Mouse (Mus musculus) lung, embryonic 14.5 days (tissue): ENCODE data around the gene Tmem140. TPM values are rescaled to one million over a fixed set of nuclear protein-coding genes. Genes with fewer than 3 reads are reported as not detected.

ENCODE experiments used
- ATAC-seq: fragments of 200-750 bp; cut with Nextera tagmentation; 2 replicates; pipeline ENCODE4 v1.8.0; 2017; ENCODE audit warnings: mild to moderate bottlenecking, moderate TSS enrichment, moderate library complexity; ENCODE audit not compliant: insufficient read depth
- DNase-seq: peaks from one replicate; pipeline ENCODE4 v3.0.0-alpha.2; 2015
- H3K27ac ChIP-seq: fragments of 300-500 bp; sonication (generic); 2 replicates; pipeline ENCODE4 v1.5.1; 2014; ENCODE audit warnings: low read depth, mild to moderate bottlenecking, moderate library complexity
- H3K27me3 ChIP-seq: fragments of 300-500 bp; sonication (generic); 2 replicates; pipeline ENCODE4 v1.6.1; 2014; ENCODE audit warnings: low read length, control low read depth; ENCODE audit not compliant: insufficient read depth
- H3K36me3 ChIP-seq: fragments of 300-500 bp; sonication (generic); 2 replicates; pipeline ENCODE4 v1.6.1; 2014; ENCODE audit warnings: control low read depth; ENCODE audit not compliant: insufficient read depth
- H3K4me1 ChIP-seq: fragments of 300-500 bp; sonication (generic); 2 replicates; pipeline ENCODE4 v1.6.1; 2014; ENCODE audit warnings: antibody characterized with exemption, control low read depth; ENCODE audit not compliant: insufficient read depth
- H3K4me2 ChIP-seq: fragments of 300-500 bp; sonication (generic); 2 replicates; pipeline ENCODE4 v1.6.1; 2014; ENCODE audit warnings: mild to moderate bottlenecking
- H3K4me3 ChIP-seq: fragments of 300-500 bp; sonication (generic); 2 replicates; pipeline ENCODE4 v1.5.1; 2014; ENCODE audit warnings: low read depth, low read length
- H3K9ac ChIP-seq: fragments of 300-500 bp; sonication (generic); 2 replicates; pipeline ENCODE4 v1.6.1; 2014
- H3K9me3 ChIP-seq: fragments of 300-500 bp; sonication (generic); 2 replicates; pipeline ENCODE4 v1.6.1; 2016; ENCODE audit warnings: low read depth, low read length, control low read depth
- CTCF ChIP-seq: IDR thresholded peaks from 2 replicates; pipeline ENCODE4 v1.5.1; 2016; ENCODE audit warnings: antibody characterized with exemption, low read depth
- WGBS: fragments of 180-500 bp; shearing (Covaris S2); extraction: QIAGEN DNeasy Blood & Tissue Kit; methylation state at CpG from one replicate; pipeline ENCODE4 v1.1.7; 2014; 5-methylcytosine and 5-hydroxymethylcytosine counted together
- polyA plus RNA-seq: library from polyadenylated mRNA; unstranded; fragments of >200 nt; fragmentation: Nextera tagmentation; extraction: Ambion mirVana; gene quantifications from 2 replicates; pipeline ENCODE4 v1.2.1, GENCODE M21; 2014

Tmem140 gene
- polyA plus RNA-seq, 1 experiment from 2014 or later: 2.7 TPM

DNA sequence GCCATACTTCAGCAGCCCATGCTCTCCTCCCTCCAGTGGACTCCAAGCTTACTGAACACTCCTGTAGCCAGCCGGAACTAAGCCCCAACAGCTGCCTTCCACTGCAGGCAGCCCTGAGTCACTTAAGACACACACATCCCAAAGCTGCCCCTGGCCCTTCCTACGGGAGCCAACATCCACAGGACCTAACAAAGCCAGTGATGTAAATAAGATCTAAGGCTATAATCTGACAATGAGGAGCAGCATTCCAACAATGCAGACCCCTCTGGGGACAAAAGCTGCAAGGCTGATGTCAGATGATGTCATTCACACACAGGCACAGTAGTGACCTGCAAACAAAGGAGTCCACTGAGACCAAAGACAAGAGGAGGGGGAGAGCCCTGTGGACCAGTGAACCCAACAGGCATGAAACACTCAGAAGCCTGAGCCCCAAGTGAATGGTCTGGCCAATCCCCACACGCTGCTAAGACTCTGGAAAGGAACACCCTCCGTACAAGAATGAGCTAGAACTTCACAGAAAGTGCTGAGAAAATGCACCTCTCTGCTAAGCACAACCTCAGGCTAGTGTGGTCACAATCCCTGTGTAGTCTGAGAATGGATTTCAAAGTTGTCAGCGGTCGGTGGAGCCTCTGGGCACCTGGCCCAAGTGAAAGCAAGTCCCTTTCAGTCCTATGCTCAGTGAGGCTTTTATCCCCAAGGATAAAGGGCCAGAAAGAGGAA, 24.3 kb downstream of the Tmem140 start:
- peaks cover 93% of the 10 kb centered on the region for H3K36me3 ChIP-seq
- no peak overlapping the region for H3K9ac ChIP-seq
- H3K4me2 ChIP-seq: no peak overlapping the region
- DNase-seq (no peak), ATAC-seq (no peak)
- no peaks in the 10 kb centered on the region for H3K4me1 ChIP-seq
- no peak overlapping the region for H3K4me3 ChIP-seq
- no peaks in the 10 kb centered on the region for H3K9me3 ChIP-seq
- WGBS: 72% methylated on average over 6 of the region's 6 CpGs
- TF ChIP-seq CTCF: no peak
- H3K27ac ChIP-seq: no peak overlapping the region
- H3K27me3 ChIP-seq: no peaks in the 10 kb centered on the region

DNA sequence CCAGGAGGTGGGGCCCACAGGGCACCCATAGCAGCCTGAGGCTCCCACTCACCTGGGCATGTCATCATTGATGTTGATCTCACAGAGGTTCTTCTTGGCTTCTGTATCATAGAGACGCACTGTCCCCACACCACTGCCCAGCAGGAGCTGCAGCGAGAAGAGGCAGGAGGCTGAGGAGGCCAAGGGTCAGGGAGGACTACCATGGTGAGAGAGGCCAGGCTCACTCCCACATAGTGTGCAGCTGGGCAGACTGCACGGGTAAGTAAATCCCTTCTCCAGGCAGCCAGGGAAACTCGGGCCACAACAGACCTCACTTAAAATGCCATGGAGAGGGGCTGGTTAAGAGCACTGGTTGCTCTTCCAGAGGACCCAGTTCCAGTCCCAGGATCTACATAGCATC, 26.2 kb downstream of the Tmem140 start:
- TF ChIP-seq CTCF: no peak
- no peak overlapping the region for H3K27ac ChIP-seq
- no peak overlapping the region for H3K4me2 ChIP-seq
- no peak overlapping the region for H3K9ac ChIP-seq
- peaks cover 96% of the 10 kb centered on the region for H3K36me3 ChIP-seq
- H3K4me1 ChIP-seq: no peaks in the 10 kb centered on the region
- 60% methylated on average over 4 of the region's 4 CpGs for WGBS
- no peaks in the 10 kb centered on the region for H3K9me3 ChIP-seq
- ATAC-seq (no peak), DNase-seq (no peak)
- H3K27me3 ChIP-seq: no peaks in the 10 kb centered on the region
- no peak overlapping the region for H3K4me3 ChIP-seq

DNA sequence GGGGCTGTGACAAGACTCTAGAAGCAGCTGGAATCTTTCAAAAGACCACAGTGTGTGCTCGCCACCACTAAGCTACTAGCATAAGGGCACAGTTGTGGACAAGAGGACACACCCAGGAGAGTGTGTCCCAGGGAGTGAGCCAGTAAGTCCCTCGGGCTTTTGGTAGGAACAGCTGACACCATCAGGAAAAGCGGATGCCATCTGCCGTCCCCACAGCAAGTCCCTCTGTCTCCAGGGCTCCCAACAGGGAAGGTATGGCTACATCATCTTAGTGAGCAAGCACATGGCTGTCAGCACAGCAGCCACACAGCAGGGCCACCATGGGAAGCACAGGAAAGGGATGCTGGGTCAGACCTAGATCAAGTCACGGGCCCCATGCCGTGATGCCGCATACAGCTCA, 32.6 kb downstream of the Tmem140 start:
- Histone ChIP-seq H3K36me3 (peaks cover 92% of the 10 kb centered on the region), H3K4me2 (no peak overlapping the region), H3K9ac (no peak overlapping the region), H3K27me3 (no peaks in the 10 kb centered on the region), H3K4me1 (no peaks in the 10 kb centered on the region), H3K27ac (no peak overlapping the region), H3K9me3 (no peaks in the 10 kb centered on the region), H3K4me3 (no peak overlapping the region)
- WGBS: 83% methylated on average over 7 of the region's 7 CpGs
- DNase-seq: no peak
- TF ChIP-seq CTCF: no peak
- no peak for ATAC-seq

DNA sequence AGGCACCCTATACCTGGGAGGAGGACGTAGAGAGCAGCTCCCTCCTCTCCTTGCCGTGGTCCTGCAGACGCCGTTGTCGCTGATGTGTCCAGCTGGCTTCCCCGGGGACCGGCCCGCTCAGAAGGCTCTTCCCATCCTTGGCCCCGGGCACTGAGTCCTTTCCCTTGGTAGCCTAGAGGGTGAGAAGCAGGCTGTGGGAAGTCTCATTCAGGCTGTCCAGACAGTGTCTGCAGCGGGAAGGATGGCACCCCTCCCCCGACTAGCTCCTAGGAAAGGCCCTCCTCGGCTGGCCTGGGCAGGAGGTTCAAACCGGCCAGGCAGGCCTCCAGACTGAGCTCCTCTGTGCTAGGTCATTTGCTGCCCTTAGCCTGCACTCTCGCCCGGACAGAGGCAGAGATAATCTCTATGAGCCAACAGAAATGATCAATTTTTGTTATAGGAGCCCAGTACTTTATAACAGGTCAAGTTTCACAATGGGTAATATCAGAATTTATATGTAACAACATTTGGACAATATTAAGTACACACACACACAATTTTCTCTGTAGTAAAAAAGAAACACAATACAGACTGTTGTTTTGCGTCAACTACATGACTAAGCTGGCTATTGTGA, 33.3 kb downstream of the Tmem140 start:
- DNase-seq (no peak), ATAC-seq (no peak)
- Histone ChIP-seq H3K9me3 (no peaks in the 10 kb centered on the region), H3K27ac (no peak overlapping the region), H3K4me1 (no peaks in the 10 kb centered on the region), H3K4me3 (no peak overlapping the region), H3K27me3 (no peaks in the 10 kb centered on the region), H3K36me3 (peaks cover 92% of the 10 kb centered on the region), H3K4me2 (no peak overlapping the region), H3K9ac (peak overlapping the region; percentile 9; the same call in 1 of the 2 replicates)
- no peak for TF ChIP-seq CTCF
- 52% methylated on average over 16 of the region's 16 CpGs for WGBS

DNA sequence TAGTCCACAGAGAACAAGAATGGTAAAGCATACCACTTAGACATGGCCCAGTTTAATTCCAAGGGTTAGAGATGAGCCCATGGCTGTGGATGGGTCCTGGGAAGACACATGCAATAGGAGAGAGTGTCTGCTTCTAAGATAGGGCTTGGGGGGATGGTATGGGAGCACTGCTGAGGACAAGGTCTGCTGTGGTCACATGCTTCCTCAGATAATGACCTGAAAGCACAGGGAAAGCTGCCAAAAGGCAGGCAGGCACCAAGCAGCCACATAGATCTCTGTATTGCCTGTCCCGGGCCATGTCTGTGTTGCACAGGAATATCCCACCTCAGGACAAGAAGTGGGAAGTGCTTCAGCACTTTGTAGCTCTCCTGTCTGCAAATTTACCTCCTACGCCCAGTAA, 36.2 kb downstream of the Tmem140 start:
- Histone ChIP-seq H3K4me1 (0 out of 2 replicates have a peak, but pooled peaks cover under 1% of the 10 kb centered on the region), H3K9me3 (no peaks in the 10 kb centered on the region), H3K27ac (no peak overlapping the region), H3K27me3 (no peaks in the 10 kb centered on the region), H3K36me3 (peaks cover 73% of the 10 kb centered on the region), H3K4me3 (no peak overlapping the region), H3K4me2 (no peak overlapping the region), H3K9ac (no peak overlapping the region)
- DNase-seq (no peak), ATAC-seq (no peak)
- 81% methylated on average over 2 of the region's 2 CpGs for WGBS
- TF ChIP-seq CTCF: no peak

DNA sequence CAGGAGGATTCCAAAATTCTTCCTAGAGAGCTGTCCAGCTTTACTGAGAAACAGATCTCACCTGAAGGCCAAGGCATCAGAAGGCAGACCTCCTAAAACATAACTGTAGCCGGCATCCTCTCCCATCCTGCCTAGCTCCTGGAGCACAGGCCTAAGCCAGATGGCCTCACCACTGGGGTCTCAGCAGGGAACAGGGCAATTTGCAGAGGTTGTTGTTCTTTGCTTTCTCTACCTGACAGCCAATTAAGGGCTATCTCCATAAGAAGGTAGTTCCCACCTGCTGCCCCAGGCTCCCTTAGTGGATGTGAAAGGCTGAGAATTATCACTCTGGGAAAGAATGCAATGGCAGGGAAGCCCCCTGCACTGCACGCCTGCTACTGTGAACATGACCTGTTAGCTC, 38.0 kb downstream of the Tmem140 start:
- Histone ChIP-seq H3K9me3 (no peaks in the 10 kb centered on the region), H3K4me2 (no peak overlapping the region), H3K27me3 (no peaks in the 10 kb centered on the region), H3K27ac (no peak overlapping the region), H3K4me3 (no peak overlapping the region), H3K36me3 (peaks cover 73% of the 10 kb centered on the region), H3K4me1 (0 out of 2 replicates have a peak, but pooled peaks cover 5% of the 10 kb centered on the region), H3K9ac (no peak overlapping the region)
- 64% methylated on average over 2 of the region's 2 CpGs for WGBS
- no peak for ATAC-seq
- no peak for DNase-seq
- TF ChIP-seq CTCF: no peak

DNA sequence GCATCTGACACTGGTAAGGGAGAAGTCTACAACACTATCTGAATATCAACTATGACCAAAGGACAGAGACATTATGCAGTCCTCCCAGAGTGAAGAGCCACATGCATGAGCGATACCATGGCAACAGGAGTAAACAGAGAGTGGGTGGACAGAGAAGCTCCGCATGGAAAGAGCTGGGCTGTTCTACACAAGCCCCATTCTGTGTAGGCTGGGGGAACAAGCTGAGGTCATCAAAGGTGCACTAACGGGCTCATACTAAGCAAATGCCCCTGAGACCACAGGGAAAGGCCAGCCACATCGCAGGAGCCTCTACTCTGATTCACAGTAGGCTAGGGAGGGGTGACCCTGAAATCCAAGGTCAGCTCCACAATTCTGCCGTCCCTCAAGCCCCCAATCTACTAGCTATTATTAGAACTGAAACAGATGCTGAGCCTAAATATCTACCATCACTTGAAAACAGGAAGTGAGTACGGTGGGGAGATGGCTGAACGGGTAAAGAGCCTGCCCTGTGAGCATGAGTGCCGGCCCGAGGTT, 39.0 kb downstream of the Tmem140 start:
- Histone ChIP-seq H3K27me3 (no peaks in the 10 kb centered on the region), H3K36me3 (peaks cover 74% of the 10 kb centered on the region), H3K4me1 (0 out of 2 replicates have a peak, but pooled peaks cover 5% of the 10 kb centered on the region), H3K4me3 (no peak overlapping the region), H3K9me3 (no peaks in the 10 kb centered on the region), H3K27ac (peak overlapping the region; percentile 86; the same call in 1 of the 2 replicates), H3K9ac (no peak overlapping the region), H3K4me2 (peak overlapping the region; percentile 55)
- ATAC-seq (no peak), DNase-seq (no peak)
- 44% methylated on average over 9 of the region's 9 CpGs for WGBS
- no peak for TF ChIP-seq CTCF
